Mouse (Mus musculus) embryonic fibroblast, embryonic 13.5 days (primary cell): Measurements from ENCODE around the gene Bcar3.

ENCODE experiments used
- CTCF ChIP-seq: IDR thresholded peaks from 2 replicates; pipeline ENCODE4 v1.5.1; 2011; ENCODE audit warnings: mild to moderate bottlenecking, control low read depth, low read length, moderate library complexity, borderline replicate concordance; ENCODE audit not compliant: insufficient read depth
- POLR2A ChIP-seq: IDR thresholded peaks from 2 replicates; pipeline ENCODE4 v1.6.1; 2011; ENCODE audit warnings: low read depth, mild to moderate bottlenecking, control low read depth, low read length, moderate library complexity

- no peak for TF ChIP-seq CTCF
- TF ChIP-seq POLR2A = no peak
Measured at GRCm38 (mm10) chr3:122330484-122330883, 36.5 kb downstream of the Bcar3 start.
